Mouse (Mus musculus) cortical plate, adult 2 months (tissue): Measurements from ENCODE around the gene Grm8.

Experiments
- CTCF ChIP-seq: fragments of 200-500 bp; IDR thresholded peaks from 2 replicates; pipeline ENCODE4 v1.5.1; 2011; ENCODE audit warnings: mild to moderate bottlenecking, control low read depth, low read length; ENCODE audit not compliant: insufficient read depth; ENCODE audit errors: extremely low read depth
- POLR2A ChIP-seq: fragments of 200-500 bp; IDR thresholded peaks from 2 replicates; pipeline ENCODE4 v1.6.1; 2011; ENCODE audit warnings: mild to moderate bottlenecking, low read length, control low read depth; ENCODE audit not compliant: insufficient read depth; ENCODE audit errors: extremely low read depth

GRCm38 (mm10) chr6:27340131-27340530 lies 794.8 kb downstream of the Grm8 start:
- no peak for TF ChIP-seq CTCF
- no peak for TF ChIP-seq POLR2A
